Mouse (Mus musculus) CH12.LX (cell line): Measurements from ENCODE around the gene Capn11. TPM values are rescaled to one million over a fixed set of nuclear protein-coding genes. Genes with fewer than 3 reads are reported as not detected.

Source experiments
- DNase-seq: peaks from one replicate; pipeline ENCODE4 v3.0.0-alpha.2; 2013; ENCODE audit errors: extremely low read depth
- H3K27ac ChIP-seq: 2 replicates; pipeline ENCODE4 v1.5.1; 2012; ENCODE audit warnings: low read depth, mild to moderate bottlenecking, control low read depth, moderate library complexity; ENCODE audit not compliant: insufficient read depth
- H3K27me3 ChIP-seq: replicated peaks from 2 replicates; pipeline ENCODE3; 2012; ENCODE audit warnings: inconsistent platforms
- H3K36me3 ChIP-seq, 2 experiments: replicated peaks in 1 of 2; 2 replicates each; pipeline versions ENCODE3 to v1.6.1; 2012; ENCODE audit warnings: inconsistent platforms in 1 of 2, low read length in 1 of 2, mild to moderate bottlenecking in 1 of 2, mixed read lengths in 1 of 2, moderate library complexity in 1 of 2; ENCODE audit not compliant: control insufficient read depth in 1 of 2, insufficient read depth in 1 of 2
- H3K4me1 ChIP-seq, 2 experiments: 2 replicates each; pipeline ENCODE4 v1.6.1; 2012; ENCODE audit warnings: inconsistent platforms in 1 of 2, moderate library complexity in 1 of 2; ENCODE audit not compliant: insufficient read depth in 2 of 2, control insufficient read depth in 1 of 2
- H3K4me2 ChIP-seq: 2 replicates; pipeline ENCODE4 v1.6.1; 2012; ENCODE audit warnings: low read depth, mild to moderate bottlenecking, control low read depth; ENCODE audit not compliant: poor library complexity, insufficient read depth, severe bottlenecking
- H3K4me3 ChIP-seq, 3 experiments: fragments of 150-350 bp in 1 of 3; sonication (generic) in 1 of 3; replicated peaks in 1 of 3; 2 replicates each; pipeline versions ENCODE3 to v1.5.1; 2011 to 2012; ENCODE audit warnings: low read depth in 2 of 3, low read length in 2 of 3, mild to moderate bottlenecking in 2 of 3, moderate library complexity in 2 of 3, control low read depth in 1 of 3, improper control_type of control experiment in 1 of 3, inconsistent platforms in 1 of 3, mixed read lengths in 1 of 3; ENCODE audit not compliant: poor library complexity in 1 of 3
- H3K79me2 ChIP-seq: replicated peaks from 2 replicates; pipeline ENCODE4 v1.6.1; 2012; ENCODE audit warnings: mild to moderate bottlenecking, moderate library complexity; ENCODE audit not compliant: control insufficient read depth, poor library complexity, insufficient read depth, severe bottlenecking; ENCODE audit errors: extremely low read depth
- H3K9ac ChIP-seq: 2 replicates; pipeline ENCODE4 v1.6.1; 2012; ENCODE audit warnings: low read depth, mild to moderate bottlenecking, control low read depth, moderate library complexity; ENCODE audit not compliant: insufficient read depth
- H3K9me3 ChIP-seq: replicated peaks from 2 replicates; pipeline ENCODE3; 2012; ENCODE audit warnings: low read length, inconsistent platforms, mixed read lengths
- BHLHE40 ChIP-seq: IDR thresholded peaks from 2 replicates; pipeline ENCODE4 v1.6.1; 2011; ENCODE audit warnings: mild to moderate bottlenecking, low read depth, low read length, improper control_type of control experiment
- CHD1 ChIP-seq: IDR thresholded peaks from 2 replicates; pipeline ENCODE4 v1.6.1; 2012; ENCODE audit warnings: low read depth, low read length, improper control_type of control experiment, inconsistent platforms
- CTCF ChIP-seq, 2 experiments: IDR thresholded peaks in 1 of 2; conservative IDR thresholded peaks in 1 of 2; 2 replicates each; pipeline ENCODE4 v1.5.1; 2011 to 2012; ENCODE audit warnings: low read depth in 2 of 2, low read length in 2 of 2, improper control_type of control experiment in 1 of 2, inconsistent platforms in 1 of 2, mild to moderate bottlenecking in 1 of 2, moderate library complexity in 1 of 2
- ELF1 ChIP-seq: IDR thresholded peaks from 2 replicates; pipeline ENCODE4 v1.6.1; 2014; ENCODE audit warnings: low read depth, mild to moderate bottlenecking, inconsistent platforms, low read length, improper control_type of control experiment
- EP300 ChIP-seq: IDR thresholded peaks from 2 replicates; pipeline ENCODE4 v1.6.1; 2011; ENCODE audit warnings: low read length, improper control_type of control experiment
- ETS1 ChIP-seq: conservative IDR thresholded peaks from 2 replicates; pipeline ENCODE4 v1.6.1; 2012; ENCODE audit warnings: low read depth, mild to moderate bottlenecking, inconsistent platforms, low read length, improper control_type of control experiment, moderate library complexity
- GABPA ChIP-seq: IDR thresholded peaks from 2 replicates; pipeline ENCODE4 v1.6.1; 2012; ENCODE audit warnings: low read depth, low read length, improper control_type of control experiment, inconsistent platforms; ENCODE audit not compliant: insufficient replicate concordance
- KAT2A ChIP-seq: IDR thresholded peaks from 2 replicates; pipeline ENCODE4 v1.6.1; 2012; ENCODE audit warnings: low read length, improper control_type of control experiment, inconsistent platforms; ENCODE audit not compliant: insufficient replicate concordance
- MAFK ChIP-seq: IDR thresholded peaks from 2 replicates; pipeline ENCODE4 v1.6.1; 2011; ENCODE audit warnings: low read length, improper control_type of control experiment; ENCODE audit not compliant: insufficient replicate concordance
- MYC ChIP-seq: IDR thresholded peaks from 2 replicates; pipeline ENCODE4 v1.6.1; 2011; ENCODE audit warnings: low read depth, mild to moderate bottlenecking, improper control_type of control experiment, low read length
- POLR2A ChIP-seq: IDR thresholded peaks from 2 replicates; pipeline ENCODE4 v1.6.1; 2011; ENCODE audit warnings: low read depth, mild to moderate bottlenecking, improper control_type of control experiment, low read length
- RAD21 ChIP-seq: IDR thresholded peaks from 2 replicates; pipeline ENCODE4 v1.6.1; 2011; ENCODE audit warnings: low read depth, mild to moderate bottlenecking, low read length, improper control_type of control experiment, moderate library complexity
- SIN3A ChIP-seq: IDR thresholded peaks from 2 replicates; pipeline ENCODE4 v1.6.1; 2012; ENCODE audit warnings: low read length, improper control_type of control experiment, inconsistent platforms
- SMC3 ChIP-seq: IDR thresholded peaks from 2 replicates; pipeline ENCODE4 v1.6.1; 2011; ENCODE audit warnings: low read depth, low read length, improper control_type of control experiment
- TBP ChIP-seq: conservative IDR thresholded peaks from 2 replicates; pipeline ENCODE4 v1.6.1; 2011; ENCODE audit warnings: low read depth, low read length, improper control_type of control experiment
- UBTF ChIP-seq: IDR thresholded peaks from 2 replicates; pipeline ENCODE4 v1.6.1; 2012; ENCODE audit warnings: low read depth, mild to moderate bottlenecking, inconsistent platforms, low read length, improper control_type of control experiment, moderate library complexity
- ZC3H11A ChIP-seq: IDR thresholded peaks from 2 replicates; pipeline ENCODE4 v1.6.1; 2012; ENCODE audit warnings: low read depth, mild to moderate bottlenecking, inconsistent platforms, low read length, improper control_type of control experiment
- dilution Hi-C: fragments of 300-500 bp; cut with MboI; formaldehyde crosslinking; loops from 2 replicates; pipeline ENCODE4 v1.14.3; 2020; ENCODE audit warnings: low sequenced_read_pairs; ENCODE audit not compliant: extremely low pct_unique_long_range_greater_than_20kb, extremely low pct_ligation_motif_present
- in situ Hi-C: fragments of 300-500 bp; cut with MboI; formaldehyde crosslinking; loops from 3 replicates; pipeline ENCODE4 v1.14.3; 2019; ENCODE audit warnings: low sequenced_read_pairs, low pct_ligation_motif_present, low pct_unique_long_range_greater_than_20kb, mixed read lengths
- polyA plus RNA-seq: library from polyadenylated mRNA; unstranded; fragments of >175 nt; gene quantifications from 2 replicates; pipeline ENCODE4 v1.2.1, GENCODE M21; 2012; ENCODE audit warnings: low read depth; ENCODE audit not compliant: insufficient read length
- total RNA-seq, 2 experiments: library from RNA; depleted of rRNA; stranded (reverse); fragments of 300-350 nt in 1 of 2; fragments of >200 nt in 1 of 2; gene quantifications; 2 replicates each; pipeline ENCODE4 v1.2.3; 2012 to 2014

Capn11 gene
- total and polyA plus RNA-seq, 3 experiments = 0.09 TPM; not detected in 2

- in situ Hi-C loops = no loop called here
- no peak for TF ChIP-seq ELF1
- TF ChIP-seq BHLHE40 = no peak
- TF ChIP-seq ZC3H11A = no peak
- TF ChIP-seq CHD1 = no peak
- TF ChIP-seq EP300 = no peak
- no peak for TF ChIP-seq UBTF
- TF ChIP-seq MAFK = no peak
- TF ChIP-seq POLR2A = no peak
- TF ChIP-seq GABPA = no peak
- TF ChIP-seq KAT2A = no peak
- TF ChIP-seq CTCF (conservative IDR thresholded peaks at IDR 0.05 in 1 of 2, IDR thresholded peaks at IDR 0.05 in 1 of 2; ENCODE audit: low read depth in 2 of 2, low read length in 2 of 2) = peak in 1 of 2 experiments; percentile 61; a peak in 2 of 4 replicates
- no peak; the same call in 1 of the 2 replicates for TF ChIP-seq RAD21
- no peak for TF ChIP-seq SIN3A
- peak; percentile 28 for TF ChIP-seq SMC3
- no peak for TF ChIP-seq ETS1
- TF ChIP-seq MYC = no peak
- TF ChIP-seq, all 38 proteins: peak for 2
- Histone ChIP-seq H3K27ac (no peak overlapping the region), H3K9ac (no peak overlapping the region), H3K9me3 (no peaks in the 10 kb centered on the region), H3K4me3 (no peak overlapping the region), H3K27me3 (peaks cover 1% of the 10 kb centered on the region), H3K4me2 (no peak overlapping the region), H3K4me1 (peaks cover 22 to 55% of the 10 kb centered on the region in 2 experiments), H3K79me2 (0 out of 2 replicates have a peak, but pooled peaks cover 3% of the 10 kb centered on the region), H3K36me3 (peaks cover 0 to 2% of the 10 kb centered on the region in 2 experiments)
- dilution Hi-C loops = no loop called here
- no peak for DNase-seq
Observed at GRCm38 (mm10) chr17:45596631-45597396, 62.3 kb downstream of the Capn11 start.

- Histone ChIP-seq H3K9ac (peak overlapping the region; percentile 23; the same call in 1 of the 2 replicates), H3K36me3 (peaks cover 0 to 11% of the 10 kb centered on the region in 2 experiments), H3K9me3 (no peaks in the 10 kb centered on the region), H3K27ac (no peak overlapping the region), H3K79me2 (0 out of 2 replicates have a peak, but pooled peaks cover 3% of the 10 kb centered on the region), H3K4me3 (peak overlapping the region; percentile 13 to 87 (median 63)), H3K4me2 (peak overlapping the region; percentile 72), H3K27me3 (no peaks in the 10 kb centered on the region), H3K4me1 (peaks cover 22 to 61% of the 10 kb centered on the region in 2 experiments)
- TF ChIP-seq TBP (no peak), UBTF (0 out of 2 replicates have a peak, but pooled peaks have one; percentile 3)
- in situ Hi-C loops (no loop called here), dilution Hi-C loops (no loop called here)
- no peak for DNase-seq
Observed at GRCm38 (mm10) chr17:45595736-45596390, 63.3 kb downstream of the Capn11 start.
